Mouse (Mus musculus) hematopoietic stem cell, adult 5-6 weeks (primary cell): ENCODE measurements at regions not wholly inside any gene's neighbourhood (a gene's known extent, or its start where the extent isn't known, plus 50 kb on each side); places are given as distances from the start of the nearest gene placed in this dataset.

Source experiments
- ATAC-seq, 2 experiments: fragments of 125-278 bp in 1 of 2; replicated peaks in 1 of 2; 2 replicates each; pipeline ENCODE4 v1.8.0; 2016 to 2017; ENCODE audit warnings: inconsistent platforms in 2 of 2, mild to moderate bottlenecking in 2 of 2, moderate number of reproducible peaks in 2 of 2, low read depth in 1 of 2, moderate TSS enrichment in 1 of 2; ENCODE audit not compliant: low FRiP score in 2 of 2, poor library complexity in 2 of 2, severe bottlenecking in 2 of 2, insufficient read depth in 1 of 2, low TSS enrichment in 1 of 2

- no peak for ATAC-seq
These were observed 328.5 kb upstream of the Atp5g3 start for GRCm38 (mm10) chr2:74239586-74239985.

GRCm38 (mm10) chr2:74217437-74217836 is 306.3 kb upstream of the Atp5g3 start:
- ATAC-seq = no peak

- ATAC-seq = no peak
These were observed 299.1 kb upstream of the Atp5g3 start for GRCm38 (mm10) chr2:74210210-74210609.

- ATAC-seq = no peak
These were observed 298.3 kb upstream of the Atp5g3 start for GRCm38 (mm10) chr2:74209421-74209917.

- no peak for ATAC-seq
These were observed 296.3 kb upstream of the Atp5g3 start for GRCm38 (mm10) chr2:74207440-74207839.

- ATAC-seq = no peak
These were observed 291.6 kb upstream of the Atp5g3 start for GRCm38 (mm10) chr2:74202776-74203175.

- ATAC-seq = no peak
These were observed 290.6 kb upstream of the Atp5g3 start for GRCm38 (mm10) chr2:74201608-74202323.

- ATAC-seq = no peak
These were observed 288.4 kb upstream of the Atp5g3 start for GRCm38 (mm10) chr2:74199550-74199949.

- ATAC-seq = no peak
These were observed 277.1 kb upstream of the Atp5g3 start for GRCm38 (mm10) chr2:74187963-74188790.

- no peak for ATAC-seq
These were observed 267.0 kb upstream of the Atp5g3 start for GRCm38 (mm10) chr2:74178106-74178505.

- no peak for ATAC-seq
These were observed 257.8 kb upstream of the Atp5g3 start for GRCm38 (mm10) chr2:74168776-74169570.

- ATAC-seq = no peak
These were observed 257.2 kb upstream of the Atp5g3 start for GRCm38 (mm10) chr2:74168307-74168706.

GRCm38 (mm10) chr2:74154062-74154461 is 242.9 kb upstream of the Atp5g3 start:
- no peak for ATAC-seq

- ATAC-seq = no peak
These were observed 242.2 kb upstream of the Atp5g3 start for GRCm38 (mm10) chr2:74153247-74153850.

GRCm38 (mm10) chr2:74152534-74153246 is 241.6 kb upstream of the Atp5g3 start:
- ATAC-seq = peak in 1 of 2 experiments; percentile 48; a peak in 1 of 4 replicates

- ATAC-seq = no peak
These were observed 236.1 kb upstream of the Atp5g3 start for GRCm38 (mm10) chr2:74147193-74147592.

GRCm38 (mm10) chr2:74136624-74137003 is 225.5 kb upstream of the Atp5g3 start:
- ATAC-seq = no peak
